Mouse (Mus musculus): ENCODE data around the gene Olfr17. TPM values are rescaled to one million over a fixed set of nuclear protein-coding genes. Genes with fewer than 3 reads are reported as not detected.

Olfr17 gene
- polyA plus RNA-seq (2014; fragmentation: Illumina TruSeq; extraction: RNeasy Lipid Tissue Mini Kit (QIAGEN cat#74804)): not detected

DNA sequence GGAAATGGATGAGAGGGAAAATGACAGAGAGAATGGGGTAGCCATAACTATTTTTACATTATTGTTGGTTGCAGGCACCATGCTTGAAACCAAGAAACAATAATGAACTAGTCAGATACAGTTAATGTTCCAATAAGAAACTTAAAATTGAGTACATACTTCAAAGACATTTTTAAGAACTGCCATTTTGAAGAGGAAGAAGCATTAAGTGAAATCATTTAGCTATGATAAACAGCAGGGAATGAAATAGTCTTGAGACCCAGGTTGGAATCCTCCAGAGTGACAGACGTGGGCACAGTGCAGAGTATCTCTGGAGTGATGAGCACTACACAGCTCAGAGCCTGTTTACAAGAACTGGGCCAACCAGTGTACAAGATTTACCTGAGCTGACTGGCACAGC lies at the start of gene Olfr17:
Gene Olfr17, plus strand, starts transcription at position 301 of the 400 bp plus-strand sequence.

DNA sequence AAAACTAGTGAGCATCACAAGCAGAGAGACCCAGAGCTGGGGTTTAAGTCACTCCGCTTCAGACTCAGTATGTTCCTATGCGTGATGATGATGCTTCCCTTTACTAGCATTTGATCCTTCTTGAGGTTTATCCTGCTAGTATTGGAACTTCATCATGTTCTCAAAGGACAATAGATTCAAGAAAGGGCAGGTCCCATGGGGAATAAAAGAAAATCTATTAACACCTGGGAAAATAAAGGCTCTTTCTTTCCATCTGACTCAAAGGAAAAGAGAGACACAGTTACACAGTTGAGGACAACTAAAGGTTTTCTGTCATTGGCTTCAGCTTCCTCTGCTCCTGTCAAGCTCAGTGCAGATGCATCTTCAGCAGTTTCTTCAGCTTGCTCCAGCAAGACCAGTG lies 22.3 kb upstream of the Olfr17 start, which contains the start of gene Olfr714:
Gene Olfr714, plus strand, starts transcription at position 301 of the 400 bp plus-strand sequence.

DNA sequence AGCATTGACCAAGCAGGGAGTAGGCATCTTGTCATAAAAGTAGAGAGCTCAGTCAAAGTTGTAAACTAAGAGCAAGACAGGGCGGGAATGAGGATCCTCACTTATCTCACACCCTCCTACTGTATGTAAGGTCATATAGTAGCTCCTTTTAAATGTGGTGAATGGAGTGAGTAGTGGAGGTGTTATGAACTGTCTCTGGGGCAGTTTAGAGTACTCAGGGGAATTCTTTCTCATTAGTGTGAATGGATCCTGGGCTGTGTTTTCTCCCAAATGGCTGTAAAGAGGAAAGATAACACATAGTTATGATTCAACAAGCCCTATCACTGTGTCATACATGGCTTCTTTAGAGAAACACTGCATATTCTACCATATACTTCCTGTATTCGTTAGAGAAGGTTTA lies 17.2 kb downstream of the Olfr17 start, which contains the start of gene Olfr715b:
Gene Olfr715b, minus strand, starts transcription at position 101 of the 400 bp plus-strand sequence.

DNA sequence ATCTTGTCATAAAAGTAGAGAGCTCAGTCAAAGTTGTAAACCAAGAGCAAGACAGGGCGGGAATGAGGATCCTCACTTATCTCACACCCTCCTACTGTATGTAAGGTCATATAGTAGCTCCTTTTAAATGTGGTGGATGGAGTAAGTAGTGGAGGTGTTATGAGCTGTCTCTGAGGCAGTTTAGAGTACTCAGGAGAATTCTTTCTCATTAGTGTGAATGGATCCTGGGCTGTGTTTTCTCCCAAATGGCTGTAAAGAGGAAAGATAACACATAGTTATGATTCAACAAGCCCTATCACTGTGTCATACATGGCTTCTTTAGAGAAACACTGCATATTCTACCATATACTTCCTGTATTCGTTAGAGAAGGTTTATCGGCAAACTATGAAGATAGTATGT lies 38.0 kb downstream of the Olfr17 start, which contains the start of gene Olfr715:
Gene Olfr715, minus strand, starts transcription at position 101 of the 400 bp plus-strand sequence.

DNA sequence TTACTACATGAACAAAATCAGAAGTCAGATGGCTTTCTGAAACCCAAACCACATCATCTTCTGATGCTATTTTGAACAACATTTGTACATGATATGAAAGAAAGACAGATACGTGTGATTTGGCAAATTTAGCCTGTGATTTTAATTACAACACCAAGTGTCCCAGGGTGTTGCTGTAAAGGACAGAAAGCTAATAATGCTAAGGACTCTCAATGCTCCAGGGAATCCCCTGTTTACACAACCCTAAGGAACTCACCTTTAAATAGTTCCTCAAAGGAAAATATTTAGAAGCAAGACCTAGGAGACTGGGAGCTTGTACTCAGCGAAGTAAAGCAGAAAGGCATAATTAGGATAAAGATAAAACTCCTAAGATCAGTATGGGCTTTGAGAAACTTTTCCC lies 45.0 kb downstream of the Olfr17 start, which contains the start of gene Olfr716:
Gene Olfr716, plus strand, starts transcription at position 301 of the 400 bp plus-strand sequence.

Other genes with a start within 250 kb of the Olfr17 start
- not detected for gene Olfr703, start 249.9 kb upstream of the Olfr17 start, polyA plus RNA-seq (2014; fragmentation: Illumina TruSeq; extraction: RNeasy Lipid Tissue Mini Kit (QIAGEN cat#74804))
- gene Olfr704, start 230.0 kb upstream of the Olfr17 start, polyA plus RNA-seq (2014; fragmentation: Illumina TruSeq; extraction: RNeasy Lipid Tissue Mini Kit (QIAGEN cat#74804)): not detected
- not detected for gene Olfr705, start 216.3 kb upstream of the Olfr17 start, polyA plus RNA-seq (2014; fragmentation: Illumina TruSeq; extraction: RNeasy Lipid Tissue Mini Kit (QIAGEN cat#74804))
- gene Olfr706, start 205.1 kb upstream of the Olfr17 start, polyA plus RNA-seq (2014; fragmentation: Illumina TruSeq; extraction: RNeasy Lipid Tissue Mini Kit (QIAGEN cat#74804)): not detected
- not detected for gene Olfr707, start 192.0 kb upstream of the Olfr17 start, polyA plus RNA-seq (2014; fragmentation: Illumina TruSeq; extraction: RNeasy Lipid Tissue Mini Kit (QIAGEN cat#74804))
- gene Olfr1532-ps1, start 185.2 kb upstream of the Olfr17 start, polyA plus RNA-seq (2014; fragmentation: Illumina TruSeq; extraction: RNeasy Lipid Tissue Mini Kit (QIAGEN cat#74804)): not detected
- not detected for gene Olfr709-ps1, start 161.0 kb upstream of the Olfr17 start, polyA plus RNA-seq (2014; fragmentation: Illumina TruSeq; extraction: RNeasy Lipid Tissue Mini Kit (QIAGEN cat#74804))
- not detected for gene Olfr710, start 144.9 kb upstream of the Olfr17 start, polyA plus RNA-seq (2014; fragmentation: Illumina TruSeq; extraction: RNeasy Lipid Tissue Mini Kit (QIAGEN cat#74804))
- not detected for gene Olfr6, start 129.3 kb upstream of the Olfr17 start, polyA plus RNA-seq (2014; fragmentation: Illumina TruSeq; extraction: RNeasy Lipid Tissue Mini Kit (QIAGEN cat#74804))
- not detected for gene Olfr711, start 117.8 kb upstream of the Olfr17 start, polyA plus RNA-seq (2014; fragmentation: Illumina TruSeq; extraction: RNeasy Lipid Tissue Mini Kit (QIAGEN cat#74804))
- not detected for gene Olfr2, start 87.1 kb upstream of the Olfr17 start, polyA plus RNA-seq (2014; fragmentation: Illumina TruSeq; extraction: RNeasy Lipid Tissue Mini Kit (QIAGEN cat#74804))
- not detected for gene Olfr713, start 62.0 kb upstream of the Olfr17 start, polyA plus RNA-seq (2014; fragmentation: Illumina TruSeq; extraction: RNeasy Lipid Tissue Mini Kit (QIAGEN cat#74804))
- not detected for gene Olfr714, start 22.2 kb upstream of the Olfr17 start, polyA plus RNA-seq (2014; fragmentation: Illumina TruSeq; extraction: RNeasy Lipid Tissue Mini Kit (QIAGEN cat#74804))
- gene Olfr715b, start 17.1 kb downstream of the Olfr17 start, polyA plus RNA-seq (2014; fragmentation: Illumina TruSeq; extraction: RNeasy Lipid Tissue Mini Kit (QIAGEN cat#74804)): not detected
- gene Olfr715, start 37.9 kb downstream of the Olfr17 start, polyA plus RNA-seq (2014; fragmentation: Illumina TruSeq; extraction: RNeasy Lipid Tissue Mini Kit (QIAGEN cat#74804)): not detected
- gene Olfr716, start 45.1 kb downstream of the Olfr17 start, polyA plus RNA-seq (2014; fragmentation: Illumina TruSeq; extraction: RNeasy Lipid Tissue Mini Kit (QIAGEN cat#74804)): not detected
- 208 TPM for gene Nlrp14, start 73.8 kb downstream of the Olfr17 start, polyA plus RNA-seq (2014; fragmentation: Illumina TruSeq; extraction: RNeasy Lipid Tissue Mini Kit (QIAGEN cat#74804))
- not detected for gene Rbmxl2, start 116.2 kb downstream of the Olfr17 start, polyA plus RNA-seq (2014; fragmentation: Illumina TruSeq; extraction: RNeasy Lipid Tissue Mini Kit (QIAGEN cat#74804))